Mouse (Mus musculus) small intestine, adult 2 months (tissue): Measurements from ENCODE around the gene Nrp1.

Experiments
- CTCF ChIP-seq: fragments of 200-500 bp; IDR thresholded peaks from 2 replicates; pipeline ENCODE4 v1.5.1; 2012; ENCODE audit warnings: low read depth, mild to moderate bottlenecking, control low read depth, inconsistent platforms, low read length, moderate library complexity, mixed read lengths; ENCODE audit not compliant: insufficient replicate concordance, insufficient read length; ENCODE audit errors: extremely low read depth
- POLR2A ChIP-seq: fragments of 200-500 bp; IDR thresholded peaks from 2 replicates; pipeline ENCODE4 v1.6.1; 2012; ENCODE audit warnings: low read depth, mild to moderate bottlenecking, control low read depth, inconsistent platforms, low read length, moderate library complexity

DNA sequence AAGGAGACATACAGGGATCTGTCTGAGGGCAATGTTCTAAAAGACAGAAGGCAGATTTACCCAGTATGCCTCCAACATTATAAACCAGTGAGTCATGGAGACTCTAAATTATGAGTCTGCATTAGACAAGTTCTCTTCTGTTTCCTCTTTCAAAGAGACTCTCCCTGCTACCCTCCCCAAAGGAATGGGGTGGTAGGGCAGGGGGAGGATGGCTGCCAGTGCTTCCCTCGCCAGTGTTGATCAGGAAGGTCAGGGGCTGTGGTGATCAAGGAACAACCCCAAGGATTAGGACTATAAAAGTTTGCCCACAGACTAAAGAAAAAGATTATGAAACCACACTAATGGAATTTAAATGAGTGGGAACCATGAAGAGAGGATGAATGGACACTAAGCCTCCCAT, 70.6 kb downstream of the Nrp1 start:
- TF ChIP-seq CTCF (no peak), POLR2A (no peak)
